Mouse (Mus musculus) erythroblast, embryonic 14.5 days (primary cell): ENCODE data around the gene Qrich1. TPM values are rescaled to one million over a fixed set of nuclear protein-coding genes. Genes with fewer than 3 reads are reported as not detected.
A peak's percentile ranks its signal among the peaks of the same experiment; 100 is the strongest.

Source experiments
- H3K27me3 ChIP-seq: 2 replicates; pipeline ENCODE4 v1.6.1; 2012; ENCODE audit warnings: inconsistent platforms; ENCODE audit not compliant: control insufficient read depth
- H3K36me3 ChIP-seq: 2 replicates; pipeline ENCODE4 v1.6.1; 2012; ENCODE audit warnings: mild to moderate bottlenecking, inconsistent platforms; ENCODE audit not compliant: control insufficient read depth
- H3K4me1 ChIP-seq: 2 replicates; pipeline ENCODE4 v1.6.1; 2012; ENCODE audit warnings: inconsistent platforms; ENCODE audit not compliant: control insufficient read depth
- H3K4me3 ChIP-seq: replicated peaks from 2 replicates; pipeline ENCODE3; 2012; ENCODE audit warnings: moderate library complexity, mild to moderate bottlenecking, inconsistent platforms
- H3K9me3 ChIP-seq: 2 replicates; pipeline ENCODE4 v1.6.1; 2012; ENCODE audit warnings: low read length, inconsistent platforms, mixed read lengths; ENCODE audit not compliant: control insufficient read depth
- GATA1 ChIP-seq: IDR thresholded peaks from 2 replicates; pipeline ENCODE4 v1.6.1; 2012; ENCODE audit warnings: low read length, inconsistent platforms, mixed read lengths
- TAL1 ChIP-seq: IDR thresholded peaks from 3 replicates; pipeline ENCODE4 v1.6.1; 2012; ENCODE audit warnings: low read length, inconsistent platforms, mixed read lengths
- polyA plus RNA-seq: library from polyadenylated mRNA; stranded (reverse); fragments of >175 nt; gene quantifications from 2 replicates; pipeline ENCODE4 v1.2.3, GENCODE M21; 2012

The Qrich1 gene
- 3.5 TPM in 2 replicates for polyA plus RNA-seq

DNA sequence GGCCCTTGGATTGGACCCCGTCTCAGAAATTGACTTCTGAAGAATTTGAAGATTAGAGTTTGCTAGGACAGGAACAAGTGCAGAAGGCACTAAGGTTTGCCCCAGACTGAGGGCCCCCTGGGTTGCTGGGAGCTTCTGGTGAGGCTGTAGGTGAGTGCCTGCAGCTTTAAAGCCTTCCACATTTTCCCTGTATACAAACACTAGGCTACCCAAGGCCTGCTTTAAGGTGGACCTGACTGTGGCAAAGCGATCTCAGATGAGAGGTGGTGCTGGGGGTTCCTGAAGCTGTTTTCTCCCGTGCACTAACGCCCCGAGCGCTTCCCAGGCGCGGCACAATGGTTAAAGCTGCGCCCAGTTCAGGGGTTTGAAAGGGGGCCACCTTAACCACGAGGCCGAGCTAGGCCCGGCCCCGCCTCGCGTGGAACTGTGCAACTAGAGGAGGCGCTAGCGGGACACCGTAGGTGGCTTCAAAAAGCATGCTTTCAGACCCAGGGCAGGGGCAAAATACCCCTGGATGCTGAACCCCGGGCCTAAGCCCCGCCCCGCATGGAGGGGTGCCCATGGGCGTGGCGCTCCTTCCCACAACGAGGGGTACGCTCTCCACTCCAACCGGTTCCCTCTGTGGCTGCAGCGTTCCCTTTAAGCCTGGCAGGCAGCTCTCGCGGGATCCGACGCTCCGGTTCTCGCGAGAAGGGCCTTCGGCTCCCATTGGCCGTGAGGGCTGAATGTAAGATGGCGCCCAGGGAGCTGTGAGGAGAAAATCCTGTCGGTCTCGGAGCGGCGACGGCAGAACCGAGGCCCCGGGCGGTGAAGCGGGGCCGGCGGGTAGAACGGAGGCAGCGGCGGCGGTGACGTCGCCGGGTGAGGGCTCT is at the start of gene Qrich1:
TSS of gene Qrich1 (plus strand) at position 427 of the 872 bp plus-strand sequence.
- TF ChIP-seq TAL1 (no peak), GATA1 (no peak)

DNA sequence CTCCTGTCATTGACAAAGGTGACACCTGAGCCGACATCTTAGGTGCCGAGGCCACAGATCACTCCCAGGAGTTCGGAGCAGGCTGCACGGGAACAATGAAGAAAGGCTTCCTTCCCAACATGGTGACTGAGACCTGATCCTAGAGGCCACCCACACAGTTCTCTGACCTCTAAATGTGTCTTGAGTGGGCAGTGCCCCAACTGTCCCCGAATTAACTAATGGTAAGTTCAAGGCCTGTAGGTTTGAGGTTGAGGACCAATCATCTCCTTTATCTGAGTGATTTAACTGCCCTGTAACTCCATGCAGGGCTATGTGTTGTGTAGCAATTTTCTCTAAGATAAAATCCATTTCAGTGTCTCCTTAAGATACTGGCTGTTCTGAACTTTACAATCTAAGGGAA is 47.2 kb upstream of the Qrich1 start:
- Histone ChIP-seq H3K4me1 (no peaks in the 10 kb centered on the region), H3K27me3 (0 out of 2 replicates have a peak, but pooled peaks cover 2% of the 10 kb centered on the region), H3K36me3 (peaks cover 19% of the 10 kb centered on the region), H3K9me3 (no peaks in the 10 kb centered on the region), H3K4me3 (no peak overlapping the region)
- TF ChIP-seq TAL1, result no peak
- TF ChIP-seq GATA1, result no peak

More for the DNA sequence above, at the start of gene Qrich1:
- Histone ChIP-seq H3K9me3 (no peaks in the 10 kb centered on the region), H3K4me1 (peaks cover 55% of the 10 kb centered on the region), H3K27me3 (no peaks in the 10 kb centered on the region), H3K4me3 (peak within 1 kb of the TSS; percentile 99), H3K36me3 (peaks cover 71% of the 10 kb centered on the region)

GRCm38 (mm10) chr9:108469845-108470244 is 46.8 kb upstream of the Qrich1 start:
- no peaks in the 10 kb centered on the region for H3K9me3 ChIP-seq

GRCm38 (mm10) chr9:108474528-108474927 is 42.1 kb upstream of the Qrich1 start:
- H3K4me3 ChIP-seq, result no peak overlapping the region
- TF ChIP-seq TAL1 (no peak), GATA1 (no peak)
- H3K27me3 ChIP-seq, result peaks cover 21% of the 10 kb centered on the region
- no peaks in the 10 kb centered on the region for H3K9me3 ChIP-seq
- no peaks in the 10 kb centered on the region for H3K36me3 ChIP-seq
- H3K4me1 ChIP-seq, result peaks cover 7% of the 10 kb centered on the region

More at GRCm38 (mm10) chr9:108469845-108470244, 46.8 kb upstream of the Qrich1 start:
- Histone ChIP-seq H3K4me1 (no peaks in the 10 kb centered on the region), H3K36me3 (peaks cover 15% of the 10 kb centered on the region), H3K27me3 (0 out of 2 replicates have a peak, but pooled peaks cover 2% of the 10 kb centered on the region), H3K4me3 (no peak overlapping the region)
- TF ChIP-seq TAL1 (no peak), GATA1 (no peak)

- Histone ChIP-seq H3K4me3 (peak overlapping the region; percentile 40), H3K9me3 (no peaks in the 10 kb centered on the region), H3K27me3 (peaks cover 25% of the 10 kb centered on the region), H3K36me3 (peaks cover 5% of the 10 kb centered on the region; the same call in 1 of the 2 replicates), H3K4me1 (peaks cover 17% of the 10 kb centered on the region)
- TF ChIP-seq TAL1 (no peak), GATA1 (no peak)
Observed at GRCm38 (mm10) chr9:108478638-108479156, 37.9 kb upstream of the Qrich1 start.

DNA sequence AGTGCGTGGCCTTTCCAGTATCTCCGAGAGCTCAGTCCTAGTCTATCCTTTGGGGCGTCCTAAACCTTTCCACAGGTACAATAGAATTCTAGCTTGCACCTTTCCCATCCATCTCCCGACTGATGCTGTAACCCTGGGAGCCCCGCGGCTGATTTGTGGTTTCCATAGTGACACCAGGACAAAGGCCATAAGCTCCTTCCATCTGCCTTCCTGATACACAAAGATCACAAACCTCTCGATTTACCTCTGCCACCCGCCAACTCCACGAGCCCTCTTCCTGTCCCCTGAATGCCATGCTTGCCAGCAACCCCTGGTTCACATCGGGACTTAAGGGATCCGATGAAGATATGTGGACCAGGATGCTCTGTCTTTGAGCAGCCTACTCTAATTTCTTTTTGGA is 37.4 kb upstream of the Qrich1 start:
- no peak for TF ChIP-seq GATA1
- TF ChIP-seq TAL1, result no peak
- Histone ChIP-seq H3K36me3 (peaks cover 8% of the 10 kb centered on the region; the same call in 1 of the 2 replicates), H3K9me3 (no peaks in the 10 kb centered on the region), H3K4me3 (no peak overlapping the region), H3K4me1 (peaks cover 17% of the 10 kb centered on the region), H3K27me3 (peaks cover 25% of the 10 kb centered on the region)

GRCm38 (mm10) chr9:108479721-108480351 is 36.8 kb upstream of the Qrich1 start, which contains the start of gene Lamb2:
TSS of gene Lamb2 (plus strand) at chr9:108479736.
- Histone ChIP-seq H3K9me3 (no peaks in the 10 kb centered on the region), H3K27me3 (peaks cover 25% of the 10 kb centered on the region), H3K4me1 (peaks cover 17% of the 10 kb centered on the region), H3K36me3 (peaks cover 8% of the 10 kb centered on the region; the same call in 1 of the 2 replicates), H3K4me3 (peak within 1 kb of the TSS; percentile 40)
- no peak for TF ChIP-seq TAL1
- TF ChIP-seq GATA1, result no peak

DNA sequence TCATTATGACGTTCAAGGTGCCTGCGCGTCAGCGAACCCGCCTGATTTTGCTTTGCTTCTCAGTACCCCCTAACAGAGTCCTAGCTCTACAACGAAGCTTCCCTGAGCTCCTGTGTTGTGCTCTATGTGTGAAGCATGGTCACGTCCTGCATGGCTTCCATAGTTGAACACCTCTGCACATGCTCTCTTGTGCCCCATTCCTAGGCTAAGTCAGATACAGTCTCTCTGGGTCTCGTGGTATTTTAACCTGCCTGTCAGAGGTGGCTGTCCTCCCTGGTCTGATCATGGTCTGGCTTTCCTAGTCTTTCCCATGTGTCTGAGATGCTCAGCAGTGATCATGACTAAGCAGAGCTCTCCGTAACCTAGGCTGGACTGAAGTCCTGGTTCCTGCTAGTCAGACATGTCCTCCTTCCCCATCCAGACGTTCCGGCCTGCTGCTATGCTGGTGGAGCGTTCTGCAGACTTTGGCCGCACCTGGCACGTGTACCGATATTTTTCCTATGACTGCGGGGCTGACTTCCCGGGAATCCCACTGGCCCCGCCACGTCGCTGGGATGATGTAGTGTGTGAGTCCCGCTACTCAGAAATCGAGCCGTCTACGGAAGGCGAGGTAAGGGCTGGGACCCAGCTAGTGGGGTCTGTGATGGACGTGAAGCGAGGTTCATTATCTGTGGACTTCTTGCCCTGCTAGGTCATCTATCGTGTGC is 35.6 kb upstream of the Qrich1 start:
- Histone ChIP-seq H3K4me3 (no peak overlapping the region), H3K9me3 (no peaks in the 10 kb centered on the region), H3K27me3 (peaks cover 25% of the 10 kb centered on the region), H3K4me1 (peaks cover 17% of the 10 kb centered on the region), H3K36me3 (peaks cover 12% of the 10 kb centered on the region; the same call in 1 of the 2 replicates)
- TF ChIP-seq GATA1, result no peak
- no peak for TF ChIP-seq TAL1
